Mouse (Mus musculus): ENCODE measurements around the gene Tgtp1.
"Not testable (repeated sequence)": the region's sequence is repeated elsewhere in the genome, so short reads cannot be mapped to it uniquely, and the experiment has no call there.

The Tgtp1 gene

GRCm38 (mm10) chr11:48994018-48994417, at the start of gene Tgtp1:
Tgtp1 (minus strand) TSS chr11:48994172.
- DNase-seq (ENCODE audit: low read depth in 2 of 2, low spot score in 2 of 2): peak in 1 of 2 experiments; percentile 12

GRCm38 (mm10) chr11:49012074-49012473, 18.1 kb upstream of the Tgtp1 start:
- DNase-seq (ENCODE audit: low read depth in 2 of 2, low spot score in 2 of 2): not testable (repeated sequence)

GRCm38 (mm10) chr11:49006785-49007184, 12.8 kb upstream of the Tgtp1 start:
- not testable (repeated sequence) for DNase-seq (ENCODE audit: low read depth in 2 of 2, low spot score in 2 of 2)

GRCm38 (mm10) chr11:49006317-49006716, 12.3 kb upstream of the Tgtp1 start:
- not testable (repeated sequence) for DNase-seq (ENCODE audit: low read depth in 2 of 2, low spot score in 2 of 2)

- not testable (repeated sequence) for DNase-seq (ENCODE audit: low read depth in 2 of 2, low spot score in 2 of 2)
Observed at GRCm38 (mm10) chr11:49000411-49000810, 6.4 kb upstream of the Tgtp1 start.

GRCm38 (mm10) chr11:48993296-48993695, 676 bp downstream of the Tgtp1 start:
- not testable (repeated sequence) for DNase-seq (ENCODE audit: low read depth in 2 of 2, low spot score in 2 of 2)

GRCm38 (mm10) chr11:48991740-48992520, 2.0 kb downstream of the Tgtp1 start, which contains the start of gene Gm12185:
Gm12185 (minus strand) TSS chr11:48992226.
- peak; percentile 35 to 43 for DNase-seq (ENCODE audit: low read depth in 2 of 2, low spot score in 2 of 2)

GRCm38 (mm10) chr11:48989981-48990380, 4.0 kb downstream of the Tgtp1 start:
- DNase-seq (ENCODE audit: low read depth in 2 of 2, low spot score in 2 of 2): not testable (repeated sequence)

- not testable (repeated sequence) for DNase-seq (ENCODE audit: low read depth in 2 of 2, low spot score in 2 of 2)
Observed at GRCm38 (mm10) chr11:48988219-48988618, 5.8 kb downstream of the Tgtp1 start.

- not testable (repeated sequence) for DNase-seq (ENCODE audit: low read depth in 2 of 2, low spot score in 2 of 2)
Observed at GRCm38 (mm10) chr11:48982848-48983247, 11.1 kb downstream of the Tgtp1 start.

- DNase-seq (ENCODE audit: low read depth in 2 of 2, low spot score in 2 of 2): not testable (repeated sequence)
Observed at GRCm38 (mm10) chr11:48980052-48980451, 13.9 kb downstream of the Tgtp1 start.

- not testable (repeated sequence) for DNase-seq (ENCODE audit: low read depth in 2 of 2, low spot score in 2 of 2)
Observed at GRCm38 (mm10) chr11:48979251-48979650, 14.7 kb downstream of the Tgtp1 start, which contains the start of gene 9930111J21Rik1. 9930111J21Rik1 (minus strand) TSS chr11:48979398.

- not testable (repeated sequence) for DNase-seq (ENCODE audit: low read depth in 2 of 2, low spot score in 2 of 2)
Observed at GRCm38 (mm10) chr11:48978240-48978939, 15.6 kb downstream of the Tgtp1 start, which contains the start of gene Olfr56. Olfr56 (plus strand) TSS chr11:48978889.

GRCm38 (mm10) chr11:48974686-48975085, 19.3 kb downstream of the Tgtp1 start:
- not testable (repeated sequence) for DNase-seq (ENCODE audit: low read depth in 2 of 2, low spot score in 2 of 2)

GRCm38 (mm10) chr11:48946090-48946489, 47.9 kb downstream of the Tgtp1 start, which contains the start of gene Psme2b:
Psme2b (minus strand) TSS chr11:48946190.
- not testable (repeated sequence) for DNase-seq (ENCODE audit: low read depth in 2 of 2, low spot score in 2 of 2)

GRCm38 (mm10) chr11:48939286-48939685, 54.7 kb downstream of the Tgtp1 start:
- DNase-seq (ENCODE audit: low read depth in 2 of 2, low spot score in 2 of 2): not testable (repeated sequence)

All from CD8-positive naive resting alpha-beta T cell, adult 2 months (primary cell).